Mouse (Mus musculus) urinary bladder, postnatal 4 days (tissue): Measurements from ENCODE around the gene Lrrc75a.

Experiments used
- DNase-seq, 2 experiments: peaks; one replicate each; pipeline ENCODE4 v3.0.0; 2021 to 2022; ENCODE audit warnings: low spot score in 2 of 2

Gene Lrrc75a

GRCm38 (mm10) chr11:62554934-62555517 is 93.3 kb downstream of the Lrrc75a start:
- DNase-seq: no peak
